Mouse (Mus musculus) neural tube, embryonic 13.5 days (tissue): ENCODE measurements around the gene Jade2. TPM values are rescaled to one million over a fixed set of nuclear protein-coding genes. Genes with fewer than 3 reads are reported as not detected.

ENCODE experiments used
- ATAC-seq: fragments of 200-750 bp; cut with Nextera tagmentation; 2 replicates; pipeline ENCODE4 v1.8.0; 2017; ENCODE audit warnings: low read depth, mild to moderate bottlenecking, moderate TSS enrichment, moderate library complexity
- H3K27ac ChIP-seq: fragments of 300-500 bp; sonication (generic); replicated peaks from 2 replicates; pipeline ENCODE4 v1.5.1; 2015; ENCODE audit warnings: moderate library complexity, mild to moderate bottlenecking, inconsistent platforms
- H3K27me3 ChIP-seq: fragments of 300-500 bp; sonication (generic); 2 replicates; pipeline ENCODE4 v1.6.1; 2015; ENCODE audit warnings: mild to moderate bottlenecking, inconsistent platforms
- H3K36me3 ChIP-seq: fragments of 300-500 bp; sonication (generic); 2 replicates; pipeline ENCODE4 v1.6.1; 2015; ENCODE audit warnings: mild to moderate bottlenecking, inconsistent platforms
- H3K4me1 ChIP-seq: fragments of 300-500 bp; sonication (generic); replicated peaks from 2 replicates; pipeline ENCODE4 v1.6.1; 2015; ENCODE audit warnings: inconsistent platforms
- H3K4me2 ChIP-seq: fragments of 300-500 bp; sonication (generic); 2 replicates; pipeline ENCODE4 v1.6.1; 2015; ENCODE audit warnings: inconsistent platforms, mild to moderate bottlenecking, moderate library complexity
- H3K4me3 ChIP-seq: fragments of 300-500 bp; sonication (generic); 2 replicates; pipeline ENCODE4 v1.5.1; 2015; ENCODE audit warnings: mild to moderate bottlenecking, inconsistent platforms
- H3K9ac ChIP-seq: fragments of 300-500 bp; sonication (generic); 2 replicates; pipeline ENCODE4 v1.6.1; 2015; ENCODE audit warnings: moderate library complexity, mild to moderate bottlenecking, inconsistent platforms
- H3K9me3 ChIP-seq: fragments of 300-500 bp; sonication (generic); 2 replicates; pipeline ENCODE4 v1.6.1; 2016; ENCODE audit warnings: inconsistent platforms
- WGBS: fragments of 180-500 bp; shearing (Covaris S2); methylation state at CpG from one replicate; pipeline ENCODE4 v1.1.7; 2015; 5-methylcytosine and 5-hydroxymethylcytosine counted together
- polyA plus RNA-seq: library from polyadenylated mRNA; unstranded; fragments of >200 nt; fragmentation: Nextera tagmentation; extraction: Ambion mirVana; gene quantifications from 2 replicates; pipeline ENCODE4 v1.2.1, GENCODE M21; 2015

Jade2 gene
- polyA plus RNA-seq, 1 experiment from 2014 or later: 0.46 TPM

- no peak for ATAC-seq
- Histone ChIP-seq H3K4me3 (no peak overlapping the region), H3K4me1 (no peaks in the 10 kb centered on the region), H3K9me3 (no peaks in the 10 kb centered on the region), H3K4me2 (no peak overlapping the region), H3K9ac (no peak overlapping the region), H3K27me3 (no peaks in the 10 kb centered on the region), H3K36me3 (no peaks in the 10 kb centered on the region), H3K27ac (no peak overlapping the region)
- WGBS: 70% methylated on average over 9 of the region's 9 CpGs
Observed at GRCm38 (mm10) chr11:51841149-51841548, 16.3 kb downstream of the Jade2 start.

GRCm38 (mm10) chr11:51840657-51841056 is 16.8 kb downstream of the Jade2 start:
- H3K9me3 ChIP-seq: no peaks in the 10 kb centered on the region
- no peaks in the 10 kb centered on the region for H3K27me3 ChIP-seq
- ATAC-seq: no peak
- H3K27ac ChIP-seq: no peak overlapping the region
- H3K36me3 ChIP-seq: no peaks in the 10 kb centered on the region
- H3K4me2 ChIP-seq: no peak overlapping the region
- H3K9ac ChIP-seq: no peak overlapping the region
- no peak overlapping the region for H3K4me3 ChIP-seq
- H3K4me1 ChIP-seq: no peaks in the 10 kb centered on the region
- 85% methylated on average over 9 of the region's 9 CpGs for WGBS

GRCm38 (mm10) chr11:51839973-51840372 is 17.5 kb downstream of the Jade2 start:
- Histone ChIP-seq H3K36me3 (no peaks in the 10 kb centered on the region), H3K9me3 (no peaks in the 10 kb centered on the region), H3K9ac (no peak overlapping the region), H3K27ac (no peak overlapping the region), H3K27me3 (no peaks in the 10 kb centered on the region), H3K4me2 (no peak overlapping the region), H3K4me3 (no peak overlapping the region), H3K4me1 (no peaks in the 10 kb centered on the region)
- ATAC-seq: no peak
- 90% methylated on average over 11 of the region's 11 CpGs for WGBS

DNA sequence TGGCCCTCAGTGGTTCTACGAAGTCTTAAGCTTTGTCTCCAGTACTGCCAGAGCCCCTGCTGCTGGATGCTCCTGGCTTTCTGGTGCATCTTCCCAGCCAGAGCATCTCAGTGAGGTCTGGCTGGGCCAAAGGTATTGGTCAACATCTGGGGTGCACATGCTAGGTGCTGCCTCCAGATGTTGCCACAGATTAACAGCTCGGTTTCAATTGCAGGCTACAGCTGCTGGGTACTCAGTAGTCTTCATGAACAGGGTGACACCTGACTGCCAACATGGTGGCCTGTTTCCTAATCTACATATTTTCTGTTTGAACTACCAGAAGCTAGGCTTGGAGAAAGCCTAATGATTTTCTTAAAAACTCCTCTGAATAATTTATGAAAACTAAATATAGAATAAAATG is 18.3 kb downstream of the Jade2 start:
- WGBS: 80% methylated on average over 2 of the region's 2 CpGs
- Histone ChIP-seq H3K36me3 (no peaks in the 10 kb centered on the region), H3K9me3 (no peaks in the 10 kb centered on the region), H3K9ac (no peak overlapping the region), H3K4me1 (no peaks in the 10 kb centered on the region), H3K4me3 (no peak overlapping the region), H3K27me3 (no peaks in the 10 kb centered on the region), H3K27ac (no peak overlapping the region), H3K4me2 (no peak overlapping the region)
- no peak for ATAC-seq

- no peaks in the 10 kb centered on the region for H3K9me3 ChIP-seq
- H3K36me3 ChIP-seq: no peaks in the 10 kb centered on the region
- no peak overlapping the region for H3K9ac ChIP-seq
- 78% methylated on average over 8 of the region's 8 CpGs for WGBS
- H3K27me3 ChIP-seq: no peaks in the 10 kb centered on the region
- H3K4me2 ChIP-seq: no peak overlapping the region
- H3K4me3 ChIP-seq: no peak overlapping the region
- ATAC-seq: no peak
- H3K4me1 ChIP-seq: peaks cover 3% of the 10 kb centered on the region; the same call in 1 of the 2 replicates
- H3K27ac ChIP-seq: no peak overlapping the region
Observed at GRCm38 (mm10) chr11:51837164-51838153, 20.0 kb downstream of the Jade2 start.

DNA sequence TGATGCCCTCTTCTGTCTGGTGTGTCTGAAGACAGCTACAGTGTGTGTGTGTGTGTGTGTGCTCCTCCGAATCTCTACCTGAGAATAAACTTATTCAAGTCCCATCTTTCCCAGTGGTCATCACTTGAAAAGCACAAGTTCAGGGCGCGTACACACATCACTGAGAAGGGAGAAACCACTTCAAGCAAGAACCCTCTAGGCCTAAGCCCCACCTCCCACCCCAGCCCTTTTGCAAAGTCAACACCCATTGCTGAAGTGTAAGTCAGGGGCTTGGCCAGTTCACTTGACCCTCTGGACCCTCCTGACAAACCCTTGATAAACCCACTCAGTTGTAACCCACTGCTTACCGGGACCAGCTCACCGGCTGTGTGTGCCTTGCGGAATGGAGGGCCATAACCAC is 20.9 kb downstream of the Jade2 start:
- ATAC-seq: no peak
- H3K9me3 ChIP-seq: no peaks in the 10 kb centered on the region
- H3K9ac ChIP-seq: no peak overlapping the region
- H3K27ac ChIP-seq: no peak overlapping the region
- H3K4me1 ChIP-seq: peaks cover 6% of the 10 kb centered on the region; the same call in 1 of the 2 replicates
- no peak overlapping the region for H3K4me3 ChIP-seq
- no peaks in the 10 kb centered on the region for H3K27me3 ChIP-seq
- WGBS: 92% methylated on average over 6 of the region's 6 CpGs
- no peak overlapping the region for H3K4me2 ChIP-seq
- no peaks in the 10 kb centered on the region for H3K36me3 ChIP-seq

- H3K4me3 ChIP-seq: no peak overlapping the region
- no peak for ATAC-seq
- H3K36me3 ChIP-seq: no peaks in the 10 kb centered on the region
- H3K4me2 ChIP-seq: no peak overlapping the region
- no peak overlapping the region for H3K9ac ChIP-seq
- no peak overlapping the region for H3K27ac ChIP-seq
- WGBS: 95% methylated on average over 12 of the region's 12 CpGs
- peaks cover 6% of the 10 kb centered on the region; the same call in 1 of the 2 replicates for H3K4me1 ChIP-seq
- H3K27me3 ChIP-seq: no peaks in the 10 kb centered on the region
- no peaks in the 10 kb centered on the region for H3K9me3 ChIP-seq
Observed at GRCm38 (mm10) chr11:51835598-51835997, 21.9 kb downstream of the Jade2 start.

- 97% methylated on average over 8 of the region's 8 CpGs for WGBS
- peaks cover 6% of the 10 kb centered on the region; the same call in 1 of the 2 replicates for H3K4me1 ChIP-seq
Observed at GRCm38 (mm10) chr11:51834067-51834411, 23.4 kb downstream of the Jade2 start.

GRCm38 (mm10) chr11:51833393-51834066 is 23.9 kb downstream of the Jade2 start:
- H3K27ac ChIP-seq: no peak overlapping the region
- no peak overlapping the region for H3K9ac ChIP-seq
- peaks cover 6% of the 10 kb centered on the region; the same call in 1 of the 2 replicates for H3K4me1 ChIP-seq
- H3K4me2 ChIP-seq: no peak overlapping the region
- no peaks in the 10 kb centered on the region for H3K27me3 ChIP-seq
- WGBS: 90% methylated on average over 10 of the region's 10 CpGs
- H3K9me3 ChIP-seq: no peaks in the 10 kb centered on the region
- H3K4me3 ChIP-seq: no peak overlapping the region
- H3K36me3 ChIP-seq: no peaks in the 10 kb centered on the region
- no peak for ATAC-seq

More at GRCm38 (mm10) chr11:51834067-51834411, 23.4 kb downstream of the Jade2 start:
- Histone ChIP-seq H3K4me3 (no peak overlapping the region), H3K4me2 (no peak overlapping the region), H3K27ac (no peak overlapping the region), H3K36me3 (no peaks in the 10 kb centered on the region), H3K9ac (no peak overlapping the region), H3K9me3 (no peaks in the 10 kb centered on the region), H3K27me3 (no peaks in the 10 kb centered on the region)
- ATAC-seq: no peak

GRCm38 (mm10) chr11:51832992-51833391 is 24.5 kb downstream of the Jade2 start:
- ATAC-seq: no peak
- H3K9ac ChIP-seq: no peak overlapping the region
- H3K4me2 ChIP-seq: no peak overlapping the region
- no peak overlapping the region for H3K4me3 ChIP-seq
- peaks cover 6% of the 10 kb centered on the region; the same call in 1 of the 2 replicates for H3K4me1 ChIP-seq
- H3K27me3 ChIP-seq: no peaks in the 10 kb centered on the region
- no peaks in the 10 kb centered on the region for H3K36me3 ChIP-seq
- H3K27ac ChIP-seq: no peak overlapping the region
- no peaks in the 10 kb centered on the region for H3K9me3 ChIP-seq
- 82% methylated on average over 5 of the region's 5 CpGs for WGBS

DNA sequence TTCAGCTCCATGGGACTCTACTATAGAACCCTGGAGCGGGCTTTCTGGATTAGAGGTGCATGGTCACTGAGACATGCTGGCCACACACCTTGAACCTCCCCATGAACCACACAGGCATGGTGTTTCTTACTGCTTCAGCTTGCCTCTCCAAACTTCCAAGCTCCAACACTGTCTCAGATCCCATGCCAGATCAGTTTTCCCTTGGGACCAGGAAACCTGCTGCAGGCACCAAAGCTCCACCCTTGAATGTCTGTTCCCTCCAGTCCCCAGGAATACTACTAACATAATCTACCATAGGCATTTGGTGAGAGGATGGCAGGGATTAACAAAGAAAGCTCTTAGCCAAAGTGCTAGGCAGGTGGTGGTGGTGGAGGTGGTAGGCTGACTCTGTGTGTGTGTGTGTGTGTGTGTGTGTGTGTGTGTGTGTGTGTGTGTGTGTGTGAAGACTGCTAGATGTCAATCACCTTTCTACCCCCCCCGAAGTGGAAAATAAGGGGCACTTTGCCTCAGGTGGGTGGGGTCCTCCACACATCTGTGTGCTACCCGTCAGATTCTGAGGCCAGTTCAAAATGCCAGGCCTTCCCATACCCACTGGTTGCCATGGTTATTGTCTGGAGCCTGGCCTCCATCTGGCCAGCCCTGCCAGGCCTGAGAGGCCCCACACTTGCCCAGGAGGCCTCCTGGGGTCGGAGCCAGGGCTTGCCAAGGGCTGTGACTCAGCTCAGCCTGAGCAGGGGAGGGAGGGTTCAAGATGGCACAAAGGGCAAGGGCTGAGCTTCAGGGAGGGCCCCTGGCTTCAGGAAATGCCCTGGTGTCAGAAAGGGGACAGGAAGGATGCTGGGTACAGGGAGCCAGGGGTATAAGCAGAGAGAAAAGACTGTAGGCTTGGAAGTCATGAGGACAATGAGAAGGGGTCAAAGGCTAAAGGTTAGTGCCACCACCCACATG is 25.2 kb downstream of the Jade2 start:
- H3K36me3 ChIP-seq: no peaks in the 10 kb centered on the region
- H3K27me3 ChIP-seq: no peaks in the 10 kb centered on the region
- H3K9me3 ChIP-seq: no peaks in the 10 kb centered on the region
- WGBS: 55% methylated on average over 4 of the region's 4 CpGs
- no peak overlapping the region for H3K27ac ChIP-seq
- H3K4me1 ChIP-seq: peaks cover 6% of the 10 kb centered on the region; the same call in 1 of the 2 replicates
- H3K4me2 ChIP-seq: no peak overlapping the region
- no peak for ATAC-seq
- H3K4me3 ChIP-seq: no peak overlapping the region
- no peak overlapping the region for H3K9ac ChIP-seq
